Mouse (Mus musculus) liver, embryonic 14.5 days (tissue): ENCODE results near the gene Arnt2.

Experiments
- CTCF ChIP-seq: IDR thresholded peaks from 2 replicates; pipeline ENCODE4 v1.5.1; 2016; ENCODE audit warnings: antibody characterized with exemption, low read depth, control low read depth
- EP300 ChIP-seq: IDR thresholded peaks from 2 replicates; pipeline ENCODE4 v1.6.1; 2016; ENCODE audit warnings: antibody characterized with exemption, low read depth

DNA sequence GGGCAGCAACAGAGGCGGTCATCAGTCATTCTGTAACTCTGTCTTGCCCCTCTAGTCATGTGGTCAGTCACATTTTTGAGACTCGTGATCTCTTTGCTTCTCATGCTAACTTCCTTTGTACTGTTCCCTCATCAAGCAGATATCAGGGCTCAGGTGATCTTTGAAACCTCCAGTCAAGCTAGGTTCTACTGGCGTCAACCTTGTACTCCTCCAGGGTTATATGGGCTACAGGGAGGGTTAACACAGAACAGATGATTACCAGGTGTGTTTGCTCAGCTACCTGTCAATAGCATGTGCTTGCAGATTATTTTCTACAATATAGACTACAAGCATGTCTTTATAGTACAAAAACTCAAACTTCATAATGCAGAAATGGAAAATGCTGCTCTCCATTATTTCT, 183.1 kb downstream of the Arnt2 start:
- TF ChIP-seq CTCF (no peak), EP300 (no peak)
